Mouse (Mus musculus): ENCODE data around the gene Chn1.
A peak's percentile ranks its signal among the peaks of the same experiment; 100 is the strongest.

Gene Chn1

GRCm38 (mm10) chr2:73636387-73636786 is 138.8 kb downstream of the Chn1 start:
- no peak for DNase-seq (ENCODE audit: low spot score)

DNA sequence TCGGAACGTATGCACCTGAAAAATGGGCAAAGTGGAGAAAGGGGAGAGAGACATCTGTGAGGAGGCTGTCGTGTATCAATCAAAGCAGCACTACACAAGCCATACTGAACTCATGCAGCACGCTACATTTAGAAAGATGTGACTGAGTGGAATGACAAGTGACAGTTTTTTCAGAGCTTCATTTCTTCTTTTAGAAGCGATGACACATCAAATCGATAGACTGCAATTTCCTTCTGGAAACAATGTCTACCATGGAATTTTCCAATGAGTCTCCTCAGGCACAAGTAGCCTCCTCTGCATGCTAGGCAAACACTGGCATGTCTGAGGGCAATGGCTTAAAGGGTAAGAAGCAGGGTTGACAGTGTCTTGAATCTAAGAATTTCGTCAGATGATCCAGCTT is 143.3 kb downstream of the Chn1 start:
- DNase-seq (ENCODE audit: low spot score), result no peak

DNA sequence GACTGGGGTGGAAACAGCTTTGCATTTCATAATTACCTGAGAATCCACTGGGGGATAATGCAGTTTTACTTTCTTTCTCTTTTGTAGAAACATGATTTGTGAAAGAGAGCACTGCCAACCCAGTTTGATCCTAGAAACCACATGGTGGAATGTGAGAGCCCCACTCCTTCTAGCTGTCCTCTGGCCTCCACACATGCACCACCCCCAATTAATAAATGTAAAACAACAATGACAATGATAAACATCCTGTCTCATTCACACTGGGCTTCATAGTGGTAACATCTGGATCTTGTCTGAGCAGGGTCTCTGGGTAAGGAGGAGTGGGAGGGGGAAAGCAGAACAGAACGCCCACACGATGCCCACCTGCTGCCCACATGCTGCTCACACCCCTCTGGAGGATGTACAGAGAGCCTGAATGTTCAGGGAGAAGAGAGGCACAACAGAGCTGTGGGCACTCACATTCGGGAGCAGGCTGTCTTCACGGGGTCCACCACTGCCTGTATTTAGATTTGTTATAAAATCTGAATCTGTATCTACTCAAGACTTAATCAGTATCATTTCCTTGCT is 156.6 kb downstream of the Chn1 start:
- no peak for DNase-seq (ENCODE audit: low spot score)

DNA sequence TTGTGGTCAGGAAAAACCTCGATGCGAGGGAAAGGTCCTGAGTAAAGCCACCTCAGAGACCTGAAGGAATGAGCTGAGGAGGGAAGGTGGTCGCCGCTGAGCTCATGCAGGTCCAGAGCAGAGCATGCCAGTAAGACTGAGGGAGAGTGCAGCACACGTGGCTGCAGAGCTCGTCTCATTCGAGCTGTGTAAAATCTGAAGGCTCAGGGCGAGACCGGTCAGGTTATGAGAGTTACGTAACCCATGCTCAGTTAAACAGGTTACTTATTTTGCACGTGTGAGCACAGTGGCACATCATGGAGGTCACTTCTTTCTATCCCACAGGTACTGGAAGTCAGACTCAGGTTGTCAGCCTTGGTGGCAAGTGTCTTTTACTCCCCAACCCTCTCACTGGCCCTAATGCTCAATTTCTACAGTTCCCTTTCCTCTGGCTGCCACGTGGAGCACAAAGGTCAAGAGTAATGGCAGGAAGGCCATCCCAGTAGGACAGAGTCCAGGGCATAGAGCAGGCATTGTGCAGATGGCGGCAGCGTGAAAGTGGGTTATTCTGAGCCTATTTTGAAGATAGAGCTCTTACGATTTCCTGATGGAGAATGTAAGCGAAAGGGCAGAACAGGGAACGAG is 158.6 kb downstream of the Chn1 start:
- DNase-seq (ENCODE audit: low spot score), result peak; percentile 22

- no peak for DNase-seq (ENCODE audit: low spot score)
Measured at GRCm38 (mm10) chr2:73615456-73615855, 159.7 kb downstream of the Chn1 start.

GRCm38 (mm10) chr2:73614303-73614702 is 160.8 kb downstream of the Chn1 start:
- DNase-seq (ENCODE audit: low spot score), result no peak

DNA sequence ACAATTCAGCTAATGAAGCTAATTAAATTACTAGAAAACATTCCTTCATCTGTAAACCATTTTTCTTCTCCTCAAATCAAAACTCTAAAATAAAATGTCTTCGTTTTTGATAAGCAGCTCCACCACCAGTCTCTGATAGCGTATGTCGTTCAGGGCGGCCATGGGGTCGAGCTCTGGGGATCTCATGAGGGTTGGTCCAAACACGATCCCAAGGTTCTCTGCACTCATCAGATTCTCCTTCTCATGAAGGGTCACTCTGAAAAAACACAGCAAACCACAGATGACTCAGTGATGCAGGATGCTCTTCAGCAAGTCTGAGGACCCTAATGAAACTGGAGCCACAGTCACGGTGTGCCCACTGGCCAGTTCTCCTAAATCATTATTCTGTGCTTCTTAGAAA is 162.2 kb downstream of the Chn1 start:
- DNase-seq (ENCODE audit: low spot score), result no peak

- DNase-seq (ENCODE audit: low spot score), result no peak
Measured at GRCm38 (mm10) chr2:73612367-73612914, 162.7 kb downstream of the Chn1 start.

- DNase-seq (ENCODE audit: low spot score), result no peak
Measured at GRCm38 (mm10) chr2:73611798-73612197, 163.3 kb downstream of the Chn1 start.

GRCm38 (mm10) chr2:73609724-73610210 is 165.4 kb downstream of the Chn1 start:
- DNase-seq (ENCODE audit: low spot score), result no peak

- DNase-seq (ENCODE audit: low spot score), result no peak
Measured at GRCm38 (mm10) chr2:73609067-73609723, 166.0 kb downstream of the Chn1 start.

- no peak for DNase-seq (ENCODE audit: low spot score)
Measured at GRCm38 (mm10) chr2:73608391-73608790, 166.8 kb downstream of the Chn1 start.

DNA sequence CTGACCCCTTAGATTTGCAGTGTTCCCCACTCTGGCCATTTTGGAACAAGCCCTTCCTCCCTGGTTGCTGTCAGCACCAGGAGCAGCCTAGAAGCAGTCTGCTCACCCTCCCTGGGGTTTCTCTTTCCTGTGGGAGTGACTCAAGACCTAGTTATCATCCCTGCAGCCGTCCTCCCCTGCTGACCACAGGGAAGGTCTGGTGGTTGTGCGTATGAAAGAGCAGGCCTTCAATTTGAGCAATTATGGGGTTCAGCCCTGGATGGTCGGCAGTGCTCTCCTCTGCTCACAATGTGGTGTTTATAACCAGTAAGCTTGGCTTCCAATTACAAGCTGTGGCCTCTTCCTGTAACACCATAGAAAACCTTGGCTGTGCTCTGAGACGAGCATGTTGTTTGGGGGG is 167.5 kb downstream of the Chn1 start:
- DNase-seq (ENCODE audit: low spot score), result no peak

- DNase-seq (ENCODE audit: low spot score), result no peak
Measured at GRCm38 (mm10) chr2:73607146-73607545, 168.0 kb downstream of the Chn1 start.

DNA sequence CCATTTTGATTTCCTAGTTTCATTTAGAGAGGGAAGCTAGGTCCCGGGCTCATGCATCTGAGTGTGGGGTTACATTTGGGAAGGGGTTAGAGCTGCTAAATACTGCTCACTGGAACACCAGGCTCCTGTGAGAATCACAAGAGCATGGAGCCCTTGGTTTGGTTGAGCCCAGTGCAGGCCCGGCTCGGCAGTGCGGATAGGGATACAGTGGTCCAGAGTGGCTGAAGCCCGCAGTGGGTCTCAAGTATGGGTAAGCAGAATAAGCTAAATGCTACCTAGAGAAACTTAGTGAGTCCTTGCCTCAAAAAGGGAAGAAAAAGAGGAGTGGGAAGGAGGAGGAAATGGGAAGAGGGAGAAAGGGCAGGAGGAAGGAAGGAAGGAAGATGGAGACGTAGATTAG is 168.5 kb downstream of the Chn1 start:
- DNase-seq (ENCODE audit: low spot score), result no peak

GRCm38 (mm10) chr2:73605077-73605476 is 170.1 kb downstream of the Chn1 start:
- DNase-seq (ENCODE audit: low spot score), result no peak

- no peak for DNase-seq (ENCODE audit: low spot score)
Measured at GRCm38 (mm10) chr2:73604579-73604978, 170.6 kb downstream of the Chn1 start.

GRCm38 (mm10) chr2:73600650-73601049 is 174.5 kb downstream of the Chn1 start:
- no peak for DNase-seq (ENCODE audit: low spot score)

GRCm38 (mm10) chr2:73597772-73598171 is 177.4 kb downstream of the Chn1 start:
- DNase-seq (ENCODE audit: low spot score), result no peak

GRCm38 (mm10) chr2:73596786-73597185 is 178.4 kb downstream of the Chn1 start:
- peak; percentile 24 for DNase-seq (ENCODE audit: low spot score)

DNA sequence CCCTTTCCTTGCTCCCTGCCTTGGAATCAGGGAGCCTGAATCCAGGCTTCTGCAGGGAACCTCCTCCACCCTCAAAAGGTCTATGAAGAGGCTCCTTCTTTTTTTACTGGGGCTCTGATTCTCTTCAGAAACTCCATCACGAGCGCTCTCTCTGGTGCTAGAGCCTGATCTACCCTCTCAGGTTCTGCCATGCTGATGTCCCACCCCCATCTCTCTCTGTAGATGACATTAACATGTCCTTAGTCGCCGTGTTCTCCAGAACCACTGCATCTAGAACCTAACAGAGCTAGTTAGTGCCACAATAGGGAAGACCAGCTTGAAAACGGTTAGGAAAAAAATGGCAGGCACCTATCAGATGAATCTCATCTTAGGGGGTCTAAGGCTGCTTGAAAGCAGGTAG is 178.8 kb downstream of the Chn1 start:
- DNase-seq (ENCODE audit: low spot score), result no peak

DNA sequence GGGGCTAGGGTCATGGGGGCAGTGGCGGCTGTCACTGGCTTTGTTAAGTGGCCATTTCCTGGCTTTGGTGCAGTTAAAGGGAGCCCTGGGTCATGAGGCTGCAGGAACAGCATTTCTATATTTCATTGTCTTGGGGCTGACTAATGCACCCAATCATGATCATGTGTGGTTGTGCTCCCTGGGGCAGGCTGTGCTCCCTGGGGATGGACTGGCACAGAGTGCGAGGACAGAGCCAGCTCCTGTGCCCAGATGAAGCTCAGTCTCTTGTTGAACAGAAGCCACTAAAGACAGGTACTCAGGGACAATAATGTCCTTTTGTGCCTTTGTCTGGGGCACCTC is 182.1 kb downstream of the Chn1 start:
- DNase-seq (ENCODE audit: low spot score), result no peak

All from yolk sac, embryonic 10.5 days (tissue).